Mouse (Mus musculus) ES-Bruce4 (cell line): ENCODE results near the gene Fli1. TPM values are rescaled to one million over a fixed set of nuclear protein-coding genes. Genes with fewer than 3 reads are reported as not detected.

Experiments
- H3K27ac ChIP-seq: 2 replicates; pipeline ENCODE4 v1.5.1; 2012; ENCODE audit warnings: low read length, inconsistent platforms; ENCODE audit not compliant: insufficient read depth
- H3K27me3 ChIP-seq: 2 replicates; pipeline ENCODE4 v1.6.1; 2012; ENCODE audit warnings: mild to moderate bottlenecking, low read length, inconsistent platforms; ENCODE audit not compliant: control insufficient read depth, poor library complexity, insufficient read depth, severe bottlenecking
- H3K36me3 ChIP-seq: 2 replicates; pipeline ENCODE4 v1.6.1; 2012; ENCODE audit warnings: inconsistent platforms, mild to moderate bottlenecking, low read length, moderate library complexity; ENCODE audit not compliant: control insufficient read depth, poor library complexity, insufficient read depth, severe bottlenecking
- H3K4me1 ChIP-seq: one replicate; pipeline ENCODE4 v1.8.1; 2011; ENCODE audit warnings: low read length; ENCODE audit not compliant: control insufficient read depth, insufficient read depth
- H3K4me3 ChIP-seq: 2 replicates; pipeline ENCODE4 v1.5.1; 2011; ENCODE audit warnings: low read depth, mild to moderate bottlenecking, low read length
- H3K9ac ChIP-seq: 2 replicates; pipeline ENCODE4 v1.6.1; 2012; ENCODE audit warnings: low read depth, mild to moderate bottlenecking, inconsistent platforms; ENCODE audit not compliant: poor library complexity, severe bottlenecking
- H3K9me3 ChIP-seq: replicated peaks from 2 replicates; pipeline ENCODE4 v1.6.1; 2012; ENCODE audit warnings: mild to moderate bottlenecking, low read length, inconsistent platforms; ENCODE audit not compliant: control insufficient read depth, poor library complexity, insufficient read depth, severe bottlenecking
- CTCF ChIP-seq: IDR thresholded peaks from one replicate; pipeline ENCODE4 v1.8.1; 2011; ENCODE audit warnings: low read depth, low read length
- EP300 ChIP-seq: IDR thresholded peaks from 2 replicates; pipeline ENCODE4 v1.6.1; 2011; ENCODE audit warnings: low read depth, low read length; ENCODE audit not compliant: insufficient read depth
- POLR2A ChIP-seq: IDR thresholded peaks from one replicate; pipeline ENCODE4 v1.8.1; 2011; ENCODE audit warnings: low read length; ENCODE audit not compliant: insufficient read depth
- polyA plus RNA-seq: library from polyadenylated mRNA; stranded (reverse); fragments of >200 nt; gene quantifications from 2 replicates; pipeline ENCODE4 v1.2.4, GENCODE M21; 2011; ENCODE audit warnings: low read depth; ENCODE audit not compliant: missing spikeins, insufficient read depth, insufficient read length

Gene Fli1
- polyA plus RNA-seq, 1 experiment, result not detected

DNA sequence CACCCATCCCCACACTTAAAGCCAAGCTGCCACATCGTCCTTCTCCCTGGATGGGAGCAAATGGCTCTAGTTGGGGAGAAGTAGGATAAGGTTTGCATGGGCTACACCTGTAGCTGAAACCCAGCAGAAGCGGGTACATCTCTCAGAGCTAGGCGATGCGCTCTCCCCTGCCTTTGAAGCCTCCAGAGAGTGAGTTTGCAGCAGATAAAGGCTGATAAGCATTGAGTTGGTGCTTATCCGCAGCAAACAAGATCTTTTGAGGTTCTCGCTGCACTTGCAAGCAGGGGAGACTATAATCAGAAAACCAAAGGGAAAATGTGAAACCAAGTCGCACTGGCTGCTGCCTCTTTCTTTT lies 47.0 kb downstream of the Fli1 start:
- H3K9ac ChIP-seq, result no peak overlapping the region
- H3K9me3 ChIP-seq, result no peaks in the 10 kb centered on the region
- H3K27ac ChIP-seq, result no peak overlapping the region
- H3K27me3 ChIP-seq, result no peaks in the 10 kb centered on the region
- no peaks in the 10 kb centered on the region for H3K36me3 ChIP-seq
- H3K4me1 ChIP-seq, result no peaks in the 10 kb centered on the region
- TF ChIP-seq POLR2A (no peak), EP300 (no peak), CTCF (no peak)
- no peak overlapping the region for H3K4me3 ChIP-seq

DNA sequence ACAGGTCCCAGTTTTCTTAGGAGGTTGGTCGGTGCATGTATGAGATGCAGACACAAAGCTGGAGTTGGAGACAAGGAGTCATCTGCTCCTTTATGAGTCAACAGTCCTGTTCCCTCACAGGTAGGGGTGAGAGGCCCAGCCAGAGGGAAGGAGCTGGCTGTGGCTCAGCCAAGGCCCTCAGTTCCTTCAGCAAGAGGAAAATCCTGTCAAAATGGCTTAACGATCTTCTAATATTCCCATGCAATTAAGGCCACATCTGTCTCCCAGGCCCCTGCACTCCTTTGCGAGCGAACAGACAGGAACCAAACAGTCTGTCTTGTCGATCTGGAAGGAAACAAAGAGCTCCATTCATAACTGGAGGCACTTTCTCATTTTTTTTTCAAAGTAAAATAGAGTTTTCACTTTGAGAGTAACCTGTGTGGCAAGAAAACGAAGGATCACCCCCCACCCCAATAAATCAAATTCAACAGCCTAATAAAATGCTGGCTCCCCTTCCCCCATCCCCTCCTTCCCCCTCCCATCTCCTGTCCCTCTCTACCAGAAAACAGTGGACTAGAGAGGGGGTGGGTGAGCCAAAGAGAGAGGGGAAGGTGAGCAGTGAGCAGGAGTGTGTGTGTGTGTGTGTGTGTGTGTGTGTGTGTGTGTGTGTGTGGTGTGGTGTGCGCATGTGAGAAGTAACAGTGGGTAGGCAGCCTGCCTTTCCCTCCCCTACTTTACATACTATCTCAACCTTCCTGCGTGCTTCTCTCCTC lies 47.6 kb downstream of the Fli1 start:
- H3K4me1 ChIP-seq, result no peaks in the 10 kb centered on the region
- H3K4me3 ChIP-seq, result no peak overlapping the region
- no peaks in the 10 kb centered on the region for H3K36me3 ChIP-seq
- TF ChIP-seq CTCF (no peak), EP300 (no peak), POLR2A (no peak)
- H3K27ac ChIP-seq, result no peak overlapping the region
- no peak overlapping the region for H3K9ac ChIP-seq
- H3K27me3 ChIP-seq, result no peaks in the 10 kb centered on the region
- H3K9me3 ChIP-seq, result no peaks in the 10 kb centered on the region

DNA sequence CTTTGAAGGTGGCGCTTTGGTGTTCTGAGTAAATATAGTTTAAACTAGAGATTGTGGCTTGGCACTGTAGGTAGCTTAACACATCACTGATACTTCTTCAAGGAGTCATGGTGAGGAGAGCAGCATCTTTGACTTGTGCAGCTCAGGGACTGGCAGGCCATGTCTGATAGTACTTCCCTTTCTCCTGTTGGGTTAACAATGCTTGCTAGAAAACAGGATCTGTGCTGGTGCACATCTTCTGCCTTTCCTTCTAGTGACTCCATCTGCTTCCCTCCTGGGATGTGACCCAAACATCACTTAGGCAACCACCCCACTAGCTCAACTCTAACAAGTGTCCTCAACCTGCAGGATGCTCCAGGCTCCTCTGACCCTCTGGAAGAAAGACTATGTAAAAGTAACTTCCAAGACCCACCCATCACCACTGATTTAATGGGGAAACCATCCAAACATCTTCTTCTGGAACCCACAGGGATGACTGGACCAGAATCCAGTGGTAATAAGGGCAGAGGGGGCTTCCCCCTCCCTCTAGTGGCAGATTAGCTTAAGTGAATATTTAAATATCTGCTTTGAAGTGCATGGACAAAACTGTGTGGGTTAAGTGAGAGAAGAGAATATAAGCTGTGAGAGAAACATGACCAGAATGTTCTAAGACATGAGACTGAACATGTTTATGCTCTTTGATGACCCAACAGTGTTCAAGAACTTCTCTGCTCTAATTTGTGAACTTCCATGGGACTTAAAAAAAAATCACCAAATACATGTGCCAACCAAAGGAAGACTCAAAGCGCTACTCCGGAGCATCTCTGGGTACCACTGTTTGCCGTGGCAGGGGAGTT lies 48.9 kb downstream of the Fli1 start:
- Histone ChIP-seq H3K27ac (no peak overlapping the region), H3K27me3 (0 out of 2 replicates have a peak, but pooled peaks cover 1% of the 10 kb centered on the region), H3K9ac (no peak overlapping the region), H3K36me3 (no peaks in the 10 kb centered on the region), H3K4me1 (no peaks in the 10 kb centered on the region), H3K9me3 (no peaks in the 10 kb centered on the region), H3K4me3 (no peak overlapping the region)
- TF ChIP-seq CTCF (no peak), POLR2A (no peak), EP300 (no peak)

DNA sequence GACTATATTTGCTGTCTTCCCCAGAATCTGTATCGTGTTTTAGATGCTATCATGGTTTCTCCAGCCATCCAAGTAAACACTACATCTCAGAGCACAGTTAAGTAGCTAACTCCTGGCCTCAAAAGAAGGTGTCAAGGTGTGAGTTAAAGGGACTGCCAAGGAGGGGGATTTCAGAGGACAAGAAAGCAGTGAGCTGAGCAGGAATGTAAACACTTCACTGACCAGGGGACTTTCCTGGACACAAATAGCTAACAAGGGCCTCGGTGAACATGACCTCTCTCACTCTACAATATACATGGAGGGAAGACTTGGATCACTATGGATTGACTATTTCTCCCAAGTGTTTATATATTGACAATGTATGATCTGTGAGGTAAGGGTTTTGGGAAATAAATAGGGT lies 49.9 kb downstream of the Fli1 start:
- Histone ChIP-seq H3K27me3 (0 out of 2 replicates have a peak, but pooled peaks cover 1% of the 10 kb centered on the region), H3K4me1 (no peaks in the 10 kb centered on the region)
- no peak for TF ChIP-seq EP300

GRCm38 (mm10) chr9:32491484-32491883 lies 51.2 kb downstream of the Fli1 start:
- Histone ChIP-seq H3K4me3 (no peak overlapping the region), H3K27me3 (0 out of 2 replicates have a peak, but pooled peaks cover 1% of the 10 kb centered on the region), H3K4me1 (no peaks in the 10 kb centered on the region), H3K9me3 (no peaks in the 10 kb centered on the region), H3K9ac (no peak overlapping the region), H3K36me3 (no peaks in the 10 kb centered on the region), H3K27ac (no peak overlapping the region)
- no peak for TF ChIP-seq EP300
- no peak for TF ChIP-seq POLR2A
- TF ChIP-seq CTCF, result no peak

More for the DNA sequence above, 49.9 kb downstream of the Fli1 start:
- Histone ChIP-seq H3K9me3 (no peaks in the 10 kb centered on the region), H3K9ac (no peak overlapping the region), H3K4me3 (no peak overlapping the region), H3K27ac (no peak overlapping the region), H3K36me3 (no peaks in the 10 kb centered on the region)
